Mouse (Mus musculus): ENCODE data around the gene Cradd. TPM values are rescaled to one million over a fixed set of nuclear protein-coding genes. Genes with fewer than 3 reads are reported as not detected.

Gene Cradd
- total and polyA plus RNA-seq, 3 experiments = 1.9 to 9.0 TPM; not detected in 1

GRCm38 (mm10) chr10:95149666-95150065 lies 174.3 kb downstream of the Cradd start:
- no peak overlapping the region for H3K4me3 ChIP-seq (ENCODE audit: control insufficient read depth in 1 of 2, insufficient read depth in 1 of 2, low read depth in 2 of 2, low read length in 2 of 2)
- no peaks in the 10 kb centered on the region for H3K9me3 ChIP-seq (replicated peaks; ENCODE audit: insufficient read depth, low read length)
- no peaks in the 10 kb centered on the region; a peak in 2 of 4 replicates for H3K27me3 ChIP-seq (ENCODE audit: control insufficient read depth in 1 of 2, insufficient read depth in 2 of 2, low read length in 2 of 2)
- TF ChIP-seq SIN3A (IDR thresholded peaks at IDR 0.05; ENCODE audit: low read length) = no peak
- TF ChIP-seq HCFC1 (IDR thresholded peaks at IDR 0.05; ENCODE audit: low read depth, low read length) = no peak
- no peak for TF ChIP-seq ZC3H11A (IDR thresholded peaks at IDR 0.05; ENCODE audit: low read depth, low read length)
- peak; percentile 52 for TF ChIP-seq RCOR1 (IDR thresholded peaks at IDR 0.05; ENCODE audit: low read depth, low read length)
- TF ChIP-seq EP300 (IDR thresholded peaks at IDR 0.05; ENCODE audit: low read depth in 1 of 2, low read length in 2 of 2) = peak; percentile 58 to 69; a peak in 3 of 4 replicates
- no peak for TF ChIP-seq MEF2A (IDR thresholded peaks at IDR 0.05; ENCODE audit: extremely low read depth, insufficient replicate concordance, low read depth, low read length, poor library complexity, severe bottlenecking)
- no peak for TF ChIP-seq CTCF (IDR thresholded peaks at IDR 0.05 in 2 of 3, conservative IDR thresholded peaks at IDR 0.05 in 1 of 3; ENCODE audit: control insufficient read depth in 1 of 3, insufficient read depth in 1 of 3, low read depth in 2 of 3, low read length in 3 of 3, poor library complexity in 1 of 3, severe bottlenecking in 1 of 3)
- TF ChIP-seq TAL1 (IDR thresholded peaks at IDR 0.05; ENCODE audit: low read length) = peak; percentile 26
- TF ChIP-seq TCF12 (IDR thresholded peaks at IDR 0.05; ENCODE audit: low read depth, low read length) = peak; percentile 25; the same call in 1 of the 2 replicates
- peak; percentile 52; the same call in 1 of the 2 replicates for TF ChIP-seq GATA1 (IDR thresholded peaks at IDR 0.05; ENCODE audit: low read depth, low read length)
- H3K36me3 ChIP-seq (ENCODE audit: control insufficient read depth in 1 of 2, insufficient read depth in 2 of 2, low read length in 2 of 2) = peaks cover 0 to 23% of the 10 kb centered on the region in 2 experiments; a peak in 2 of 4 replicates
- no peaks in the 10 kb centered on the region for H3K79me2 ChIP-seq (ENCODE audit: control insufficient read depth, insufficient read depth, low read length, poor library complexity)
- H3K4me1 ChIP-seq (ENCODE audit: control insufficient read depth in 1 of 2, insufficient read depth in 2 of 2, low read length in 2 of 2) = peaks cover 0 to 34% of the 10 kb centered on the region in 2 experiments; a peak in 3 of 4 replicates
- no peak overlapping the region for H3K27ac ChIP-seq (ENCODE audit: control insufficient read depth, low read depth, low read length)
- H3K9ac ChIP-seq (ENCODE audit: control insufficient read depth, low read depth, low read length, poor library complexity, severe bottlenecking) = no peak overlapping the region
- peak; percentile 76 for DNase-seq (ENCODE audit: low read depth, low spot score)

GRCm38 (mm10) chr10:95148641-95149040 lies 175.3 kb downstream of the Cradd start:
- H3K36me3 ChIP-seq (ENCODE audit: control insufficient read depth in 1 of 2, insufficient read depth in 2 of 2, low read length in 2 of 2) = peaks cover 0 to 16% of the 10 kb centered on the region in 2 experiments; a peak in 2 of 4 replicates
- H3K79me2 ChIP-seq (ENCODE audit: control insufficient read depth, insufficient read depth, low read length, poor library complexity) = no peaks in the 10 kb centered on the region
- H3K9me3 ChIP-seq (replicated peaks; ENCODE audit: insufficient read depth, low read length) = no peaks in the 10 kb centered on the region
- no peak overlapping the region for H3K4me3 ChIP-seq (ENCODE audit: control insufficient read depth in 1 of 2, insufficient read depth in 1 of 2, low read depth in 2 of 2, low read length in 2 of 2)
- no peak for TF ChIP-seq MAZ (IDR thresholded peaks at IDR 0.05; ENCODE audit: low read depth, low read length)
- no peak for TF ChIP-seq GABPA (IDR thresholded peaks at IDR 0.05; ENCODE audit: low read depth, low read length)
- no peak for TF ChIP-seq ZMIZ1 (IDR thresholded peaks at IDR 0.05; ENCODE audit: low read depth, low read length)
- TF ChIP-seq ETS1 (IDR thresholded peaks at IDR 0.05; ENCODE audit: low read depth, low read length) = no peak
- no peak for TF ChIP-seq CHD2 (IDR thresholded peaks at IDR 0.05; ENCODE audit: low read length)
- TF ChIP-seq ELF1 (IDR thresholded peaks at IDR 0.05; ENCODE audit: low read depth, low read length) = no peak
- TF ChIP-seq UBTF (IDR thresholded peaks at IDR 0.05; ENCODE audit: borderline replicate concordance, insufficient read depth, low read depth, low read length) = no peak
- TF ChIP-seq POLR2AphosphoS5 (IDR thresholded peaks at IDR 0.05; ENCODE audit: borderline replicate concordance, low read depth, low read length) = no peak
- TF ChIP-seq RAD21 (IDR thresholded peaks at IDR 0.05; ENCODE audit: low read depth, low read length) = no peak
- TF ChIP-seq ZNF384 (IDR thresholded peaks at IDR 0.05; ENCODE audit: low read depth, low read length) = no peak
- TF ChIP-seq TBP (IDR thresholded peaks at IDR 0.05; ENCODE audit: low read depth, low read length) = no peak
- TF ChIP-seq MEF2A (IDR thresholded peaks at IDR 0.05; ENCODE audit: extremely low read depth, insufficient replicate concordance, low read depth, low read length, poor library complexity, severe bottlenecking) = no peak
- TF ChIP-seq MYC (IDR thresholded peaks at IDR 0.05; ENCODE audit: low read depth, low read length) = no peak
- H3K27ac ChIP-seq (ENCODE audit: control insufficient read depth, low read depth, low read length) = no peak overlapping the region
- no peaks in the 10 kb centered on the region; a peak in 2 of 4 replicates for H3K27me3 ChIP-seq (ENCODE audit: control insufficient read depth in 1 of 2, insufficient read depth in 2 of 2, low read length in 2 of 2)
- H3K4me1 ChIP-seq (ENCODE audit: control insufficient read depth in 1 of 2, insufficient read depth in 2 of 2, low read length in 2 of 2) = peaks cover 0 to 25% of the 10 kb centered on the region in 2 experiments; a peak in 3 of 4 replicates
- no peak for DNase-seq (ENCODE audit: low read depth, low spot score)
- no peak overlapping the region for H3K9ac ChIP-seq (ENCODE audit: control insufficient read depth, low read depth, low read length, poor library complexity, severe bottlenecking)
